Mouse (Mus musculus): Measurements from ENCODE around the gene Ets1. TPM values are rescaled to one million over a fixed set of nuclear protein-coding genes. Genes with fewer than 3 reads are reported as not detected.

Gene Ets1
- polyA plus RNA-seq, 1 experiment: 1.1 TPM

DNA sequence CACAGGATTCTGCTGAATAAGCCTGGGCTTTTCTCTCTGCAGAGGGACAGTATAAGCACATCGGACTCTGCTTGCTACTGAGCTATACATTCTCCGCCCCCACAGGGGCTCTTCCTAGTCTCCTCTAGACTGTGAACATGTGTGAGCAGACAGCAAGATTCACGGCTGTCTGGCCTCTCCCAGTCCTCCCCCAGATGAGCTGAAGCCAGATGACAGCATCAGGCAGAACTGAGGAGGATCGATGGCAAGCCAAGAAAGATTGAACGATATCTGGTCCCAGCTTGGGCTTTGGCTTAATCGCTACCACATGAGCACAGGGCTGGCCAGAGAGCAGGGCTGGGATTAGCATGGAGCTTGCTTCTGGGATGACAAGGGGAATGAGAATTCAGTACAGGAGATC lies 155.7 kb downstream of the Ets1 start:
- no peaks in the 10 kb centered on the region; the same call in 1 of the 2 replicates for H3K4me1 ChIP-seq (ENCODE audit: control insufficient read depth, insufficient read depth, low read length)
- H3K27me3 ChIP-seq (ENCODE audit: control insufficient read depth, insufficient read depth, low read length): no peaks in the 10 kb centered on the region
- TF ChIP-seq CTCF (IDR thresholded peaks at IDR 0.05; ENCODE audit: control insufficient read depth, insufficient read depth, insufficient replicate concordance, low read depth, low read length) (no peak), POLR2A (IDR thresholded peaks at IDR 0.05; ENCODE audit: control insufficient read depth, low read depth, low read length) (no peak)
- no peak overlapping the region for H3K4me3 ChIP-seq (ENCODE audit: control insufficient read depth, low read depth, low read length)
- no peak overlapping the region for H3K27ac ChIP-seq (ENCODE audit: control insufficient read depth, insufficient read depth, low read depth, low read length)
- H3K36me3 ChIP-seq (ENCODE audit: control insufficient read depth, insufficient read depth, low read length): no peaks in the 10 kb centered on the region

DNA sequence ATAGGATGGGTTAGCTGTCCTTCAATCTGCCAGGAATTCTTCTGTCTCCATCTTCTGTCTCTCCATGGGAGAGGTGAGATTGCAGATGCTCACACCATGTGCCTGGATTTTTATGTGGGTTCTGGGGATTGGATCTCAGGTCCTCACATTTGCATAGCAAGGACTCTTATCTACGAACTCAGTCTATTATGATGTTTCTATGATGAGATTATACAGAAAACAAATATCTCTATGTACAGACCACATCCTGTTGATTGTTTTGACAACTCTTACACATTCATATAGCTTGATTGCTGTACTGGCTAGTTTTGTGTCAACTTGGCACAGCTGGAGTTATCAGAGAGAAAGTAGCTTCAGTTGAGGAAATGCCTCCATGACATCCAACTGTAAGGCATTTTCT lies 162.2 kb downstream of the Ets1 start:
- Histone ChIP-seq H3K27ac (ENCODE audit: control insufficient read depth, insufficient read depth, low read depth, low read length) (no peak overlapping the region), H3K4me1 (ENCODE audit: control insufficient read depth, insufficient read depth, low read length) (no peaks in the 10 kb centered on the region), H3K36me3 (ENCODE audit: control insufficient read depth, insufficient read depth, low read length) (no peaks in the 10 kb centered on the region), H3K4me3 (ENCODE audit: control insufficient read depth, low read depth, low read length) (no peak overlapping the region), H3K27me3 (ENCODE audit: control insufficient read depth, insufficient read depth, low read length) (no peaks in the 10 kb centered on the region)
- TF ChIP-seq CTCF (IDR thresholded peaks at IDR 0.05; ENCODE audit: control insufficient read depth, insufficient read depth, insufficient replicate concordance, low read depth, low read length) (no peak), POLR2A (IDR thresholded peaks at IDR 0.05; ENCODE audit: control insufficient read depth, low read depth, low read length) (no peak)

DNA sequence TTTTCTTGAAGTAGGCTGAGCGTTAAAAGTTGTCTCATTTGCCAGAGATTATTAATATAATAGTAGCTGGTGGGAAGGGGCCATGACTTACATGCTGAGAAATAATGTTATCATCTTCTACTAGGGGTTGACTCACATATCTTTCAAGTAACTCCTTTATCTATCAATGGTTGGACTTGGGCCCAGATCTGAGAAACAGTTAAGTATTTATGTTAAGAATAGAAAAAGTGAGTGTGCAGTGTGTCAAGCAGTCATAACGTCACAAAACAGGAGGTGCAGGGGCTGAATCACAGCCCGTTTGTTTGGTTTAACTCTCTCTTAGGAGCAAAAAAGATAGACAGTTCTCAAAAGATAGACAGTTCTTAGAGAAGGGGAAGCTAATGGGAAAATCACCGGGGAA lies 170.1 kb downstream of the Ets1 start:
- Histone ChIP-seq H3K36me3 (ENCODE audit: control insufficient read depth, insufficient read depth, low read length) (no peaks in the 10 kb centered on the region), H3K4me1 (ENCODE audit: control insufficient read depth, insufficient read depth, low read length) (no peaks in the 10 kb centered on the region), H3K27me3 (ENCODE audit: control insufficient read depth, insufficient read depth, low read length) (no peaks in the 10 kb centered on the region), H3K27ac (ENCODE audit: control insufficient read depth, insufficient read depth, low read depth, low read length) (no peak overlapping the region), H3K4me3 (ENCODE audit: control insufficient read depth, low read depth, low read length) (no peak overlapping the region)
- no peak for TF ChIP-seq CTCF (IDR thresholded peaks at IDR 0.05; ENCODE audit: control insufficient read depth, insufficient read depth, insufficient replicate concordance, low read depth, low read length)
- TF ChIP-seq POLR2A (IDR thresholded peaks at IDR 0.05; ENCODE audit: control insufficient read depth, low read depth, low read length): no peak

Other genes with a start within 250 kb of the Ets1 start
- 0.47 and 0.51 TPM in 2 replicates for gene Fli1, start 93.4 kb upstream of the Ets1 start, polyA plus RNA-seq (2012; rRNA removed)

Data from testis, adult 2 months (tissue).